Mouse (Mus musculus) gastrocnemius, postnatal 25 days (tissue): ENCODE data around the gene Pcsk6. TPM values are rescaled to one million over a fixed set of nuclear protein-coding genes. Genes with fewer than 3 reads are reported as not detected.
"Not testable (repeated sequence)": the region's sequence is repeated elsewhere in the genome, so short reads cannot be mapped to it uniquely, and the experiment has no call there.

Experiments used
- DNase-seq: peaks from one replicate; pipeline ENCODE4 v3.0.0; 2022
- total RNA-seq, 2 experiments: library from RNA; stranded (reverse); gene quantifications; 1 replicate in 1 of 2; 2 replicates in 1 of 2; pipeline ENCODE4 v1.2.3; 2021

Gene Pcsk6
- total RNA-seq, 2 experiments from 2014 or later, result 21.0 to 25.1 TPM

GRCm38 (mm10) chr7:65880666-65881289 lies 19.2 kb downstream of the Pcsk6 start:
- DNase-seq, result no peak

- DNase-seq, result no peak
Observed at GRCm38 (mm10) chr7:65881290-65881688, 19.8 kb downstream of the Pcsk6 start.

GRCm38 (mm10) chr7:65884928-65885327 lies 23.4 kb downstream of the Pcsk6 start:
- DNase-seq, result no peak

GRCm38 (mm10) chr7:65885819-65886218 lies 24.3 kb downstream of the Pcsk6 start:
- DNase-seq, result no peak

- DNase-seq, result peak; percentile 38
Observed at GRCm38 (mm10) chr7:65891831-65892230, 30.3 kb downstream of the Pcsk6 start.

GRCm38 (mm10) chr7:65892264-65892828 lies 30.8 kb downstream of the Pcsk6 start:
- no peak for DNase-seq

GRCm38 (mm10) chr7:65893546-65893945 lies 32.0 kb downstream of the Pcsk6 start:
- no peak for DNase-seq

- no peak for DNase-seq
Observed at GRCm38 (mm10) chr7:65895262-65895661, 33.7 kb downstream of the Pcsk6 start.

GRCm38 (mm10) chr7:65901231-65901630 lies 39.7 kb downstream of the Pcsk6 start:
- DNase-seq, result no peak

- peak; percentile 79 for DNase-seq
Observed at GRCm38 (mm10) chr7:65902471-65903180, 41.1 kb downstream of the Pcsk6 start.

- DNase-seq, result no peak
Observed at GRCm38 (mm10) chr7:65903456-65903855, 41.9 kb downstream of the Pcsk6 start.

- peak; percentile 45 for DNase-seq
Observed at GRCm38 (mm10) chr7:65906528-65907272, 45.2 kb downstream of the Pcsk6 start.

GRCm38 (mm10) chr7:65909343-65910127 lies 48.0 kb downstream of the Pcsk6 start:
- DNase-seq, result no peak

GRCm38 (mm10) chr7:65913088-65913610 lies 51.6 kb downstream of the Pcsk6 start:
- no peak for DNase-seq

GRCm38 (mm10) chr7:65914761-65915301 lies 53.3 kb downstream of the Pcsk6 start:
- peak; percentile 65 for DNase-seq

- DNase-seq, result no peak
Observed at GRCm38 (mm10) chr7:65915821-65916220, 54.3 kb downstream of the Pcsk6 start.

GRCm38 (mm10) chr7:65916566-65916965 lies 55.0 kb downstream of the Pcsk6 start:
- DNase-seq, result no peak

GRCm38 (mm10) chr7:65918431-65918830 lies 56.9 kb downstream of the Pcsk6 start:
- DNase-seq, result no peak

- no peak for DNase-seq
Observed at GRCm38 (mm10) chr7:65929398-65929797, 67.9 kb downstream of the Pcsk6 start.

GRCm38 (mm10) chr7:65930478-65930877 lies 68.9 kb downstream of the Pcsk6 start:
- DNase-seq, result no peak

- DNase-seq, result not testable (repeated sequence)
Observed at GRCm38 (mm10) chr7:65934238-65934970, 72.9 kb downstream of the Pcsk6 start.
